Mouse (Mus musculus) spleen, adult 2 months (tissue): Measurements from ENCODE around the gene Aatk.

Experiments
- CTCF ChIP-seq: fragments of 200-500 bp; IDR thresholded peaks from 2 replicates; pipeline ENCODE4 v1.5.1; 2011; ENCODE audit warnings: mild to moderate bottlenecking, inconsistent platforms; ENCODE audit not compliant: insufficient read depth, insufficient read length, insufficient replicate concordance; ENCODE audit errors: extremely low read depth
- POLR2A ChIP-seq: fragments of 200-500 bp; IDR thresholded peaks from 2 replicates; pipeline ENCODE4 v1.6.1; 2011; ENCODE audit warnings: low read depth, low read length, inconsistent platforms

DNA sequence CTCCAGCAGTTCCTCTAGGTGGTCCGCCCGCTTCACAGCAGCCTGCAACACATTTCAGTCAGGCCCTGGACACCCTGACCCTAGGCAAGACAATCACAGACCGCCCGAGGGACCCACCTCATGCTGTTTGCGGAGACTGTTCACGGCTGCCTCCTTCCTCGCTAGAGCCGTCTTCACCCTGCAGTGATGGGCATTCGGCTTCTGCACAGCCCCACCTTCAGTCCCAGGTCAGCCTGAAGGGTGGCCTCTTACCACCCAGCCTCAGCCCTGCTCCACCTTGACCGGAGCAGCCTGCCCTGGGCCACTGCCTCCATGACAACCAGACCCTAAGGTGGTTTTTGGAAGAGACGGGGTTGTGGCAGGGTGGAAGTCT, 17.7 kb upstream of the Aatk start:
- TF ChIP-seq POLR2A (no peak), CTCF (no peak)
